Mouse (Mus musculus): ENCODE measurements around the gene Ost4. TPM values are rescaled to one million over a fixed set of nuclear protein-coding genes. Genes with fewer than 3 reads are reported as not detected.

The Ost4 gene
- polyA plus RNA-seq, 1 experiment: 211 TPM

DNA sequence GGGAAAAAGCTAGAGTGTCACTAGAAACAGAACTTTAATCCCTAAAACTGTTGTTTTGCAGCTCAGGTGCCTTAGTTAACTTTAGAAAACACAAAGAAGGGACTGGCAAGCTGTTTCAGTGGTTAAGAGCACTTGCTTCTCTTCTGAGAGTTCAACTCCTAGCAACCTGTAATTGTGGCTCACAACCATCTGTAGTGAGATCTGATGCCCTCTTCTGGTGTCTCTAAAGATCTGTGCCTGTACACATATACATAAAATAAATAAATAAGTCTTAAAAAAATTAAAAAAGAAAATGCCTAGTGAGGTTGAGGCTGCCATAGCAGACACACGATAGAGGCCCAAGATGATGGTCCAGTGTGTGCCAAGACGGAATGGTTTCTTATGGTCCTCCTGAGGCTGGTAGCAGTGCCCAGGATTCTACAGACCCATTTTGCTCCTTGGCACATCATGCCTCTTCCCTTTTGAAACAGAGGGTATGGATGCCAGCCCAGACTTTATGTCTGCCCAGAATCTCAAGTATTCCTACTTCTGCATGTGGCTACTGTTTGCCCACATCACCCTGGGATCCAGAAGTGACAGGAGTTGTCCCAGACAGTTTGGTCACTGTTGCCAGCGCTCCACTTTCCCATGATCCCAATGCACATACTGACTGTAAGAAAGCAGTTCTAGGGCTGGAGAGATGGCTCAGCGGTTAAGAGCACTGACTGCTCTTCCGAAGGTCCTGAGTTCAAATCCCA is 27.3 kb upstream of the Ost4 start:
- Histone ChIP-seq H3K4me3 (ENCODE audit: low read depth, low read length) (no peak overlapping the region), H3K27ac (ENCODE audit: insufficient read depth, low read depth, low read length) (no peak overlapping the region), H3K36me3 (ENCODE audit: control insufficient read depth, insufficient read depth, low read length) (peaks cover 22% of the 10 kb centered on the region), H3K4me1 (ENCODE audit: control insufficient read depth, insufficient read depth, insufficient read length, low read length) (no peaks in the 10 kb centered on the region; the same call in 1 of the 2 replicates), H3K27me3 (ENCODE audit: control insufficient read depth, insufficient read depth, low read length) (no peaks in the 10 kb centered on the region)
- no peak for TF ChIP-seq POLR2A (IDR thresholded peaks at IDR 0.05; ENCODE audit: low read depth, low read length)
- TF ChIP-seq CTCF (IDR thresholded peaks at IDR 0.05; ENCODE audit: extremely low read depth, insufficient read length, insufficient replicate concordance, low read depth, low read length): no peak
- WGBS: 90% methylated on average over 5 of the region's 5 CpGs

DNA sequence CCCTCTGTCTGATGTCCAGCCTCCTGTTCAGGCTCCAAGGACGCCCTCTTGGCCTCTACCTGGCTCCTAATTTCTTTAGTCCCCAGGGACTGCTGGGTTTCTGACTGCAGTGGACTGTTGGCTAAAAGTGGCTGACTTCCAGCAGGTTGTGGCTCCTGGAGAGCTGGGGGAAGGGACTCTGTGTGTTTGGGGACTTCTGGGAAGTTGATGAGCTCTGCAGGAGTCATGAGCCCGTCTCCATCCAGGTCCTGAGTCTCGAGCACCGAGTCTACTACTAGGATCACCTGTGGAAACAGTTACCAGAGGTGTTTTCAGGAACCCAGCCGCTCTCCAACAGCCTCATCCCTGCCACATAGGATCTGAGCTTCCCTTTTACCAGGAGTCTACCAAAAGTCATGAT is 26.1 kb upstream of the Ost4 start:
- WGBS: 83% methylated on average over 5 of the region's 5 CpGs
- Histone ChIP-seq H3K4me1 (ENCODE audit: control insufficient read depth, insufficient read depth, insufficient read length, low read length) (no peaks in the 10 kb centered on the region; the same call in 1 of the 2 replicates), H3K36me3 (ENCODE audit: control insufficient read depth, insufficient read depth, low read length) (peaks cover 25% of the 10 kb centered on the region), H3K27ac (ENCODE audit: insufficient read depth, low read depth, low read length) (no peak overlapping the region), H3K4me3 (ENCODE audit: low read depth, low read length) (no peak overlapping the region), H3K27me3 (ENCODE audit: control insufficient read depth, insufficient read depth, low read length) (no peaks in the 10 kb centered on the region)
- TF ChIP-seq CTCF (IDR thresholded peaks at IDR 0.05; ENCODE audit: extremely low read depth, insufficient read length, insufficient replicate concordance, low read depth, low read length) (no peak), POLR2A (IDR thresholded peaks at IDR 0.05; ENCODE audit: low read depth, low read length) (no peak)

- H3K4me3 ChIP-seq (ENCODE audit: low read depth, low read length): no peak overlapping the region
- no peaks in the 10 kb centered on the region for H3K27me3 ChIP-seq (ENCODE audit: control insufficient read depth, insufficient read depth, low read length)
- TF ChIP-seq POLR2A (IDR thresholded peaks at IDR 0.05; ENCODE audit: low read depth, low read length): no peak
- no peak for TF ChIP-seq CTCF (IDR thresholded peaks at IDR 0.05; ENCODE audit: extremely low read depth, insufficient read length, insufficient replicate concordance, low read depth, low read length)
- no peak overlapping the region for H3K27ac ChIP-seq (ENCODE audit: insufficient read depth, low read depth, low read length)
- WGBS: 77% methylated on average over 4 of the region's 4 CpGs
- peaks cover 31% of the 10 kb centered on the region for H3K36me3 ChIP-seq (ENCODE audit: control insufficient read depth, insufficient read depth, low read length)
- H3K4me1 ChIP-seq (ENCODE audit: control insufficient read depth, insufficient read depth, insufficient read length, low read length): peaks cover 16% of the 10 kb centered on the region
Measured at GRCm38 (mm10) chr5:30931378-30931777, 23.8 kb upstream of the Ost4 start.

- Histone ChIP-seq H3K27me3 (ENCODE audit: control insufficient read depth, insufficient read depth, low read length) (no peaks in the 10 kb centered on the region), H3K4me1 (ENCODE audit: control insufficient read depth, insufficient read depth, insufficient read length, low read length) (peaks cover 21% of the 10 kb centered on the region)
- WGBS: 36% methylated on average over 6 of the region's 6 CpGs
Measured at GRCm38 (mm10) chr5:30930846-30931245, 23.3 kb upstream of the Ost4 start.

GRCm38 (mm10) chr5:30930121-30930520 is 22.5 kb upstream of the Ost4 start:
- Histone ChIP-seq H3K27ac (ENCODE audit: insufficient read depth, low read depth, low read length) (no peak overlapping the region), H3K4me1 (ENCODE audit: control insufficient read depth, insufficient read depth, insufficient read length, low read length) (peaks cover 23% of the 10 kb centered on the region), H3K27me3 (ENCODE audit: control insufficient read depth, insufficient read depth, low read length) (no peaks in the 10 kb centered on the region), H3K36me3 (ENCODE audit: control insufficient read depth, insufficient read depth, low read length) (peaks cover 32% of the 10 kb centered on the region), H3K4me3 (ENCODE audit: low read depth, low read length) (no peak overlapping the region)
- no peak for TF ChIP-seq POLR2A (IDR thresholded peaks at IDR 0.05; ENCODE audit: low read depth, low read length)
- peak; percentile 49; the same call in 1 of the 2 replicates for TF ChIP-seq CTCF (IDR thresholded peaks at IDR 0.05; ENCODE audit: extremely low read depth, insufficient read length, insufficient replicate concordance, low read depth, low read length)
- 23% methylated on average over 4 of the region's 4 CpGs for WGBS

More at GRCm38 (mm10) chr5:30930846-30931245, 23.3 kb upstream of the Ost4 start:
- Histone ChIP-seq H3K4me3 (ENCODE audit: low read depth, low read length) (no peak overlapping the region), H3K36me3 (ENCODE audit: control insufficient read depth, insufficient read depth, low read length) (peaks cover 32% of the 10 kb centered on the region), H3K27ac (ENCODE audit: insufficient read depth, low read depth, low read length) (no peak overlapping the region)
- TF ChIP-seq CTCF (IDR thresholded peaks at IDR 0.05; ENCODE audit: extremely low read depth, insufficient read length, insufficient replicate concordance, low read depth, low read length): no peak
- no peak for TF ChIP-seq POLR2A (IDR thresholded peaks at IDR 0.05; ENCODE audit: low read depth, low read length)

DNA sequence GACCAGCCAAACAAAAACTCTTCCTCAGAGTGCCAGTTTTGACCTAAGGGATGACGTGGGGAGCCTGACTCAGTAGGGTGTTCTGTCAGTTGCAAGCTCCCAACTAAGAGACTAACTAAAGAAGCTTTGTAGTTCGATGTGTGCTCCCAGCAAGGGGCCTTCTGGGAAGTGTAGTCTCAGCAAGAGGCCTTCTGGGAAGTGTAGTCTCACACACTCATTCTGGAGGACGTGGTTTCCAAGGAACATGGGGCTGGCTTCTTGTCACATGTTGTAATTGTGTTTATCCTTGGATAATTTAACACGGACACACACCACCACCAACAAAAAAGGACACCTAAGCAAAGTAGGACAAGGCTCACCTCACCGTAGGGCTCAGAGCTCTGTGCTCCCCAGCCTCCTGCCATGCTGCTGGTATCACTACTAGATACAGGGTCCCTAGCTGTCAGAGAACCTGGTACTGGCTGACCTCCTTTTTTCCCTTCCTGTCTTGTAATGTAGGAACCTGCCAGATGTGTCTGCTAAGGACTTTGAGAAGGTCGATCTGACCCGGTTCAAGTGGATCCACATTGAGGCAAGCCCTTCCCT is 20.4 kb upstream of the Ost4 start:
- Histone ChIP-seq H3K27me3 (ENCODE audit: control insufficient read depth, insufficient read depth, low read length) (no peaks in the 10 kb centered on the region), H3K4me3 (ENCODE audit: low read depth, low read length) (no peak overlapping the region), H3K4me1 (ENCODE audit: control insufficient read depth, insufficient read depth, insufficient read length, low read length) (peaks cover 38% of the 10 kb centered on the region), H3K27ac (ENCODE audit: insufficient read depth, low read depth, low read length) (peak overlapping the region; percentile 62), H3K36me3 (ENCODE audit: control insufficient read depth, insufficient read depth, low read length) (peaks cover 20% of the 10 kb centered on the region)
- 40% methylated on average over 7 of the region's 7 CpGs for WGBS
- no peak for TF ChIP-seq CTCF (IDR thresholded peaks at IDR 0.05; ENCODE audit: extremely low read depth, insufficient read length, insufficient replicate concordance, low read depth, low read length)
- no peak for TF ChIP-seq POLR2A (IDR thresholded peaks at IDR 0.05; ENCODE audit: low read depth, low read length)

DNA sequence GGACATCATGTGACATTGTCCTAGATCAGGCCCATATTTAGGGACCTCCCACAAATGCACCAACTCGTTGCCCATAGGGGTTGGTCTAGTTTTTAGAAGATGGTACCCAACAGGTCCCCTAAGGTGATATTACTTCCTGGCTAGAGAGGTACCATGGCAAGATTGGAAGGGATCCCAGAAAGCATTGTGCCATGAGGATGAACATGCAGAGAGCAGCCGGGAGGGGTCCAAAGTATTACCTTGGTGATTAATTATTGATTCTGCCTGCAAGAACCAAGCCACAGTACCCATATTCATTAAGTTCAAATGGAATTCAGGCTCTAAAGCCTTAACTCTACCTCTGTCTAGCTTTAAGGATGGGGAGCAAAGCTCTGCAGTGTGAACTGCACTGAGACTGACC is 18.5 kb upstream of the Ost4 start:
- TF ChIP-seq POLR2A (IDR thresholded peaks at IDR 0.05; ENCODE audit: low read depth, low read length) (no peak), CTCF (IDR thresholded peaks at IDR 0.05; ENCODE audit: extremely low read depth, insufficient read length, insufficient replicate concordance, low read depth, low read length) (no peak)
- peaks cover 13% of the 10 kb centered on the region for H3K36me3 ChIP-seq (ENCODE audit: control insufficient read depth, insufficient read depth, low read length)
- peak overlapping the region; percentile 85 for H3K27ac ChIP-seq (ENCODE audit: insufficient read depth, low read depth, low read length)
- H3K27me3 ChIP-seq (ENCODE audit: control insufficient read depth, insufficient read depth, low read length): no peaks in the 10 kb centered on the region
- WGBS: 21% methylated on average over 2 of the region's 2 CpGs
- peaks cover 38% of the 10 kb centered on the region for H3K4me1 ChIP-seq (ENCODE audit: control insufficient read depth, insufficient read depth, insufficient read length, low read length)
- no peak overlapping the region for H3K4me3 ChIP-seq (ENCODE audit: low read depth, low read length)
